Mouse (Mus musculus) Patski (cell line): Measurements from ENCODE around the gene Tspan4. TPM values are rescaled to one million over a fixed set of nuclear protein-coding genes. Genes with fewer than 3 reads are reported as not detected.
A peak's percentile ranks its signal among the peaks of the same experiment; 100 is the strongest.

Experiments used
- ATAC-seq: fragments of 100-300 bp; one replicate; pipeline ENCODE4 v1.8.0; 2021
- CTCF ChIA-PET: fragments of 350-600 bp; sonication (Branson Sonifier 250); formaldehyde crosslinking; loops from one replicate; lab custom pipeline; 2022; ENCODE audit warnings: inconsistent platforms; lab: Charles Lee
- POLR2A ChIA-PET: fragments of 350-600 bp; sonication (Branson Sonifier 250); formaldehyde crosslinking; loops from one replicate; lab custom pipeline; 2022; ENCODE audit warnings: antibody characterized with exemption, inconsistent platforms; lab: Charles Lee
- DNase-seq: peaks from one replicate; pipeline ENCODE4 v3.0.0-alpha.2; 2011; ENCODE audit warnings: low read depth, low spot score
- H3K27me3 ChIP-seq: fragments of 371-371 bp; one replicate; pipeline ENCODE4 v1.5.1; 2021
- CTCF ChIP-seq: fragments of 100-300 bp; IDR thresholded peaks from one replicate; pipeline ENCODE4 v1.5.1; 2021
- in situ Hi-C: fragments of 300-500 bp; cut with MboI; formaldehyde crosslinking; loops from 3 replicates; pipeline ENCODE4 v1.11.1; 2018; ENCODE audit warnings: low pct_unique_long_range_greater_than_20kb, mixed read lengths
- polyA plus RNA-seq: library from polyadenylated mRNA; unstranded; gene quantifications from one replicate; pipeline ENCODE4 v1.2.3, GENCODE M21; 2021

The Tspan4 gene
- polyA plus RNA-seq, 1 experiment from 2014 or later: 479 TPM

DNA sequence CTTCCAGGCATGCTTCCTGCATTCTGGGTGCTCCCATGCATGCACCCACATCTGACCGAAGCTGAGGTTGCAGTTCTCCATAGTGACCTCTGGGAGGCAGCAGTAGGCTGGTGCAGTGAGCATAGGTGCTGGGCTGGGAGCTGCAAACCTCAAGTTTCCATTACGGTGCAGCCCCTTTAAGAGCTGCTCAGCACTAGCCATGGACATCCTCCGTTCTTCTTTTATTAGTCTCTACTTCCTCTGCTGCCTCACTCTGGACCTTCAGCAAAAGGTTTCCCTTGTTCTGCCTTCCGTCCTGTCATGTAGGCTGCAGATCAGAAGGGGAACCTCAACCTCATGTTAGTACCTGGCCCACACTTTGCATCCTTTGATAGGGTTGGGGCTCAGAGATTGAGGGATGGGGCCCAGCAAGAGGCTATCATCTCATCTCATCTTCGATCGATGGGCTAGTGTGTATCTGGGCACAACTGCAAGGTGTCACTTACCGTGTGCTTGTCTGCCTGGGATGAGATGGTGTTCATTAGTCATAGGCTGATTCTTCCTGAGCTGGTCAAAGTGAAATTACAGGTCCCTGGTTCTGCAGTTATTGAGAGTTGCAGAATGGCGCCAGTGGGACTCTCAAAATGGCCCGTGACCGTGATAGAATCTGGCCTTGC lies 5.9 kb downstream of the Tspan4 start:
- CTCF ChIA-PET: interaction anchor here (0.9 to 2.6 kb wide), 12 partner anchors 10 to 188 kb away, joined by 3 to 15 read pairs (median 3); no protein-coding TSS in a partner anchor
- no peak for DNase-seq
- peak; percentile 45 for ATAC-seq
- POLR2A ChIA-PET: interaction anchor here (0.9 to 7.0 kb wide), 4 partner anchors 12 to 44 kb away, joined by 3 to 64 read pairs (median 4); partner anchors contain the start of gene Cd151
- no peaks in the 10 kb centered on the region for H3K27me3 ChIP-seq
- no peak for TF ChIP-seq CTCF
- in situ Hi-C loops: loop anchor here (5.0 kb wide), 1 partner anchor 41 kb away; no protein-coding TSS in a partner anchor

DNA sequence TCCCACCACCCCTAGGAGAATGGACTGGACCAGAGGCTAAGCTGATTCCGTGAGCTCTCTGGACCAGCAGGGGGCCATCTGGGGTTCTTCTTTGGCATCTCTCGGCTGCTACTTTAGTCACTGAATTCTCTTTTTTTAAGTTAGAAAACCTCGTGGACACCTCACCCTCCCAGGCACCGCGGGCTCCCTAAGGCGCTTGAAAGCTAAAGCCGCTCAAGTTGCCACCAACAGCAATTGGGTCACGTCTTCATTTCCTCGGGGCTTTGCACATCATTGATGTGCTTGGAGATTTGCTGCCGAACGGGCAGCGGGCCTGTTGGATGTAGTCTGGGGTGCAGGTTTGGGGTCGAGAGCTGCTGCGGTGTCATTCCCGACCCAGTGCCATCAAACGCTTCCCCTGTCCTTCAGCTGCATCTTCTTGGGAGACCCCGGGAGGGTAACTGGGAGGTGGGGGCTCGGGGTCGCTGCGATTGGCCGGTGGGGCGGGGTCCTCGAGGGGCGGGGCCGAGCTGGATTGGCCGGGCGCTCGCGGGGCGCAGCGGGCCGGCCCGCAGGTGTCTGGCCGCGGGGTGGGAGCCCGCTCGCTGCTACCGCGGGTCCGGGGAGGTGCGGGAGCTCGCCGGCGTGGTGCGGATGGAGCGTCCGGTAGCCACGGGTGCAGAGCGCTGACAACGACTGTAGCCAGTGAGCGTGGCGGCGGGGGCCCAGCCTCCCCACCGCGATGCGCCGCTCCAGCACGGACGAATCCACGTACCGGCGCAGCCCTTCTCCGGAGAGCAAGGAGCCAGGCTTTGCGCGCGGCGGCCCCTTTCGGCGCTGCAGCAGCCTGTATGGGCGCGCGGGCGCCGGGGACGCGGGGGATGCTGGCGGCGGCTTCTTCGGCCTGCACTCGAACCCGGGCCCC lies 6.7 kb downstream of the Tspan4 start:
- no peak for TF ChIP-seq CTCF
- ATAC-seq: no peak
- CTCF ChIA-PET: interaction anchor here (0.9 to 2.6 kb wide), 11 partner anchors 12 to 188 kb away, joined by 3 to 15 read pairs (median 3); no protein-coding TSS in a partner anchor
- in situ Hi-C loops: loop anchor here (5.0 kb wide), 1 partner anchor 41 kb away; no protein-coding TSS in a partner anchor
- no peaks in the 10 kb centered on the region for H3K27me3 ChIP-seq
- DNase-seq: no peak
- POLR2A ChIA-PET: interaction anchor here (1.4 to 7.0 kb wide), 2 partner anchors 12 to 13 kb away, joined by 3 to 64 read pairs; partner anchors contain the start of gene Cd151

DNA sequence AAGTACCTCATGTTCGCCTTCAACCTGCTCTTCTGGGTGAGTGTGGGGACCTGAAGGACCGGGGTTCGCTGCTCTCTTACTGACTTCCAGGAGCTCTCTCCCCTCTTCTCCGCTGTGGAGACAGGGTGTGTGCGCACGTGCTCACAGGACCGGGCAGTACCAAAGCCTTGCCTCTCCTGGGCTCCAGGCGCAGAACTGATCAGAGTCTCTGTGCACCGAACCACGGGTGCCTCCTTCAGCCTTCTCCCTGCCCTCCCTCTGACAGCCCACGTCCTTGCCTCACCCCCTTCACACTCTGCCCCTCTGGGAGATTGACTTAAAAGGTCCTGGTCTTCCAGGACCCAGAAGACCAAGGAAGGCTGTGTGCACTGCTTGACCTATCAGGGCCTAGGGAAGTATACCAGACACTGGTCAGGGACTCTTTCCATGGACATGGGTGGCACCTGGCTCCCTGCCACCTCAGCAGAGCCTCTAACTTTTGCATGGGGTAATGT lies 7.5 kb downstream of the Tspan4 start:
- TF ChIP-seq CTCF: no peak
- in situ Hi-C loops: loop anchor here (5.0 kb wide), 1 partner anchor 40 kb away; no protein-coding TSS in a partner anchor
- no peaks in the 10 kb centered on the region for H3K27me3 ChIP-seq
- ChIA-PET POLR2A (interaction anchor here (1.1 to 7.0 kb wide), 2 partner anchors 14 to 43 kb away, joined by 3 to 64 read pairs; partner anchors contain the start of gene Cd151), CTCF (interaction anchor here (1.1 to 1.9 kb wide), 2 partner anchors 42 to 88 kb away, joined by 3 to 6 read pairs; no protein-coding TSS in a partner anchor)
- DNase-seq: no peak
- ATAC-seq: no peak

DNA sequence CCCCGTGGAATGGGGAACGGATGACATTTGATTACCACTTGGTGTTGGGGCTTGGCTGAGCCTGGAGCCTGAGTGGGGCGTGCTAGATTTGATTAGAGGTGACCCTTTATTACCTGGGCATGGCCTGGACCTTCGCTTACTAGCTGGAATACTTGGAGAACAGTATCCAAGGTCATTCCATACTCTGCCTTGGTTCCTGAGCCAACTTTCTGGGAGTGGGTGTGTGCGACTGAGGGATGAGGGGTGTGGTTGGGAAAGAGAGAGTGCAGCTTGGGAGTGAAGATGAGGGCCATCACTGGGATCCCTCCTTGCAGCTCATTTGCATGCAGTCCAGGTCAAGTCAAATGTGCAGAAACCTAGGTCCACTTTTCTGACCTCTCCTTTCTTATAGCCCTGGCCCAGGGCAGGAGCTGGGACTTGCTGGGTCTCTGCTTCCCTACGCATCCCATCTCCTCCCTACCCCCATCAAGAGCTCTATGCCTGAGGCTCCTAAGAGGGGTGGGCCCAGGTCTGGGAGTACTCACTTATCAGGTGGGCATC lies 8.1 kb downstream of the Tspan4 start:
- DNase-seq (no peak), ATAC-seq (no peak)
- H3K27me3 ChIP-seq: no peaks in the 10 kb centered on the region
- in situ Hi-C loops: loop anchor here (5.0 kb wide), 1 partner anchor 39 kb away; no protein-coding TSS in a partner anchor
- ChIA-PET POLR2A (interaction anchor here (1.1 kb wide), 1 partner anchor 42 kb away, joined by 3 read pairs; no protein-coding TSS in a partner anchor), CTCF (interaction anchor here (1.1 to 1.9 kb wide), 2 partner anchors 41 to 88 kb away, joined by 3 to 6 read pairs; no protein-coding TSS in a partner anchor)
- no peak for TF ChIP-seq CTCF

DNA sequence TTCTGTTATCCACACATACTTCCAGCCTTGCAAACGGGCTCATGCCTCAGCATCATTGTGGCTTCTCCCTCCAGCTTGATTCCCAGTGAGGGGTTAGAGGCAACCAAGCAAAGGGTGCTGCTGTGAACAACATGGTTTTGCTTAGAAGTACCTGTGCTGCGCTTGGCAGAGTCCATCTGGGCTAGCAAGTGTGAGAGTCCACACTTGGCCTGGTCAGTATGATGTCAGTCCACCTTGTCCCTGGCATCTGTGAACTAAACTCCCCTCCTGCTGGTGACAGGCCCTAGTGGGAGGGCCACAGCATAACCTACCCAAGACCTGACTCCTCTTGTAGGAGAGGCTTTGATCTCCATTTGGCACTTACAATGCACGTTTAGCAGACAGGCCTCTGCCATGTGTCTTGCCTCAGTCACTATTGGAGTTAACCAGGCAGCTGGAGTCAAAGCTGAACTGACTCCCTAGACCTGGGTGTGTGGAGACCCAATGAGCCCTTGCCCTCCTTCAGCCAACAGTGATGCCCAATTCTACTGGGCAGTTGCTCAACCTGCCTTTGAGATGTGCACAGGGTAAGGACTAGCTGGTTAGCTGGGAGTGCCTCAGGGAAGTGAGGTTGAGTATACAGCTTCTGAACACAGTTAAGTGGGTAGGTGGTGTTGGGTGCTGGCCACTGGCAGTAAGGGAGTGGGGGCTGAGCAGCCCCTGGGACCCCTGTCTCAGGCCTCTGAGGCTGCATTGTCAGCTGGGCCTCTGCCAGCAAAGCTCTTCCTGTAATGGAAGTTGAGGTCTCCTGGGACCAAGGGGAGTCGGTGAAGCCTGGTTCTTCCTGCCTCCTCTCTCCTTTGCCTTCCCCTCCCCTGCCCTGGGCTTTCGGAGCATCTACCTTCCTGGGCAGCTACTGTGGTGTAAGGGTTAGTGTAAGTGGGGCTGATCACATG lies 9.4 kb downstream of the Tspan4 start:
- in situ Hi-C loops: loop anchor here (5.0 kb wide), 1 partner anchor 38 kb away; no protein-coding TSS in a partner anchor
- CTCF ChIA-PET: interaction anchor here (0.8 to 1.9 kb wide), 3 partner anchors 26 to 40 kb away, joined by 3 to 6 read pairs (median 3); no protein-coding TSS in a partner anchor
- DNase-seq (no peak), ATAC-seq (no peak)
- H3K27me3 ChIP-seq: no peaks in the 10 kb centered on the region
- TF ChIP-seq CTCF: no peak
- POLR2A ChIA-PET: interaction anchor here (1.1 to 2.0 kb wide), 3 partner anchors 9 to 17 kb away, joined by 4 read pairs; partner anchors contain the start of gene Cd151

DNA sequence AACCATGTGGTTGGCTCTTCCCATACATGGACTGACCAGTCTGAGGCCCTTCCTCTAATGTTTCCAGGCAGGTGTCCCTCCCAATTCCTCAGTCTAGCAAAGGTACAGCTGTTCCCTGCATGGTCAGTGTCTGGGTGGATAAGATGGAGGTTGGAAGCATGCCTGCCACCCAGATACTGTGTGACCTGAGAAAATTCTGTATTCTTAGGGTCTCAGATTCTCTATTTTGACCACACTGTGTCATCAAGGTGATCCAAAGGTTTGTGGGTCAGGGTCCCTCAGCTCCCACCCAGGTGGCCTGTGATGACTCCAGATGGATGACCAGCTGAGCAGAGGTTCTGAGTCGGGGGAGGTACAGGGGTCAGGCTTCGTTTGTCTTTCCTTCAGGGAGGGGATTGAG lies 10.1 kb downstream of the Tspan4 start:
- POLR2A ChIA-PET: interaction anchor here (1.1 to 2.0 kb wide), 3 partner anchors 9 to 18 kb away, joined by 4 read pairs; partner anchors contain the start of gene Cd151
- TF ChIP-seq CTCF: no peak
- ATAC-seq (no peak), DNase-seq (no peak)
- H3K27me3 ChIP-seq: no peaks in the 10 kb centered on the region
- in situ Hi-C loops: no loop called here
- CTCF ChIA-PET: interaction anchor here (1.1 to 1.5 kb wide), 2 partner anchors 39 to 97 kb away, joined by 3 read pairs; no protein-coding TSS in a partner anchor

DNA sequence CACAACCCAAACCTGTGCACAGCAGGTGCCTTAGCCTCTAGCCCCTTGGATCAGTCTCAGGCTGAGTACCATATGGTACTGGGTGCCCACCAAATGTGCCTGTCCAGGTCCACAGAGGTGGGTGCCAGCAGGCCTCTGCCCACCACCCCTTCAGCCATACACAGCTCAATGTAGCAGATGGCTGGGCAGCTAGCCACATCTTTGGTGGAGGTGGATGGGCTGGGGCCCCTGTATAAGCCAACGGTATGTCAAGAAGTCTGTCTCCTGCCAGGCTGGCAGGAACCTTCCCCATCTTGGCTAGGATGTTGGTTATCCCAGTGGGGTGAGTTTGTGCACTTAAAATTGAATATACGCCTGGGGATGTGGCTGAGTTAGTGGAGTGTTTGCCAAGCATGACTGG lies 10.6 kb downstream of the Tspan4 start:
- no peaks in the 10 kb centered on the region for H3K27me3 ChIP-seq
- DNase-seq (no peak), ATAC-seq (no peak)
- TF ChIP-seq CTCF: no peak
- ChIA-PET POLR2A (interaction anchor here (2.0 kb wide), 1 partner anchor 9 kb away, joined by 4 read pairs; no protein-coding TSS in a partner anchor), CTCF (interaction anchor here (1.1 to 1.5 kb wide), 2 partner anchors 39 to 96 kb away, joined by 3 read pairs; no protein-coding TSS in a partner anchor)
- in situ Hi-C loops: no loop called here

DNA sequence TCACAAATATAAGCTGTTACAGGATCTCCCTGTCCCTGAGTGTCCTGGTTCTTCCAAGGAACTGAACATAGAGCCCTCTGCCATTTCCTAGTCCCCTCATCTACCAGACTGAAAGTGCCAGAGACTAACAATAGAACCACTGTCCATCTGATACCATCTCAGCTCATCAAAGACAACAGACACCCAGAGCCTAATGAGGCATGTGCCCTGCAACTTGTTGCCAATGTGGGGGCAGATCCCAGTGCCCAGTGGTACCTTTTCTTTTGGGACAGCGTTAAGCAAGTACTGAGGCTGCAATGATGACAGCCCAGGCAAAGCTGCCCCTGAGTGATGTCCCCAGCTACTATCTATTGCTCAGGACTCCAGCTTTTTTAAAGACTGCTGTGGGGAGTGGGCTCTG lies 11.2 kb downstream of the Tspan4 start:
- ChIA-PET POLR2A (interaction anchor here (1.1 to 2.0 kb wide), 2 partner anchors 8 to 9 kb away, joined by 3 to 4 read pairs; no protein-coding TSS in a partner anchor), CTCF (interaction anchor here (1.5 kb wide), 1 partner anchor 96 kb away, joined by 3 read pairs; no protein-coding TSS in a partner anchor)
- no peak for ATAC-seq
- TF ChIP-seq CTCF: no peak
- no peak for DNase-seq
- H3K27me3 ChIP-seq: no peaks in the 10 kb centered on the region
- in situ Hi-C loops: no loop called here
